Mouse (Mus musculus): ENCODE results near the gene Efemp2.
A peak's percentile ranks its signal among the peaks of the same experiment; 100 is the strongest.

The Efemp2 gene

GRCm38 (mm10) chr19:5477668-5478300, 4.0 kb downstream of the Efemp2 start:
- no peak for DNase-seq

- peak in 1 of 2 experiments; percentile 29 for DNase-seq
These were observed 6.3 kb downstream of the Efemp2 start for GRCm38 (mm10) chr19:5480016-5480415.

- DNase-seq, result peak in 1 of 2 experiments; percentile 41
These were observed 7.6 kb downstream of the Efemp2 start for GRCm38 (mm10) chr19:5481398-5481797.

GRCm38 (mm10) chr19:5483386-5484359, 9.9 kb downstream of the Efemp2 start:
- DNase-seq, result peak in 1 of 2 experiments; percentile 41

- no peak for DNase-seq
These were observed 10.7 kb downstream of the Efemp2 start for GRCm38 (mm10) chr19:5484496-5484895.

- DNase-seq, result peak; percentile 3 to 33
These were observed 11.6 kb downstream of the Efemp2 start for GRCm38 (mm10) chr19:5485371-5485770.

- DNase-seq, result peak in 1 of 2 experiments; percentile 45
These were observed 12.1 kb downstream of the Efemp2 start for GRCm38 (mm10) chr19:5485821-5486220.

GRCm38 (mm10) chr19:5486286-5486685, 12.5 kb downstream of the Efemp2 start:
- DNase-seq, result peak; percentile 26 to 51

GRCm38 (mm10) chr19:5486771-5487170, 13.0 kb downstream of the Efemp2 start:
- peak in 1 of 2 experiments; percentile 38 for DNase-seq

GRCm38 (mm10) chr19:5487768-5488550, 14.2 kb downstream of the Efemp2 start, which contains the start of gene Mus81:
Mus81 (minus strand) TSS chr19:5488402.
- peak; percentile 98 to 99 for DNase-seq

- peak; percentile 99 for DNase-seq
These were observed 15.3 kb downstream of the Efemp2 start for GRCm38 (mm10) chr19:5488878-5489571.

- DNase-seq, result peak in 1 of 2 experiments; percentile 23
These were observed 16.0 kb downstream of the Efemp2 start for GRCm38 (mm10) chr19:5489721-5490120.

- peak; percentile 94 to 98 for DNase-seq
These were observed 16.7 kb downstream of the Efemp2 start, which contains the start of gene Cfl1 for GRCm38 (mm10) chr19:5490313-5490897. Cfl1 (plus strand) TSS chr19:5490455.

- DNase-seq, result peak; percentile 90 to 94
These were observed 17.3 kb downstream of the Efemp2 start for GRCm38 (mm10) chr19:5490898-5491708.

- DNase-seq, result no peak
These were observed 18.9 kb downstream of the Efemp2 start for GRCm38 (mm10) chr19:5492641-5493040.

- peak; percentile 40 to 68 for DNase-seq
These were observed 19.6 kb downstream of the Efemp2 start for GRCm38 (mm10) chr19:5493301-5493721.

GRCm38 (mm10) chr19:5494314-5494713, 20.6 kb downstream of the Efemp2 start:
- peak; percentile 57 to 87 for DNase-seq

- DNase-seq, result no peak
These were observed 21.7 kb downstream of the Efemp2 start for GRCm38 (mm10) chr19:5495353-5496051.

- no peak for DNase-seq
These were observed 22.3 kb downstream of the Efemp2 start for GRCm38 (mm10) chr19:5496052-5496370.

GRCm38 (mm10) chr19:5500330-5500875, 26.6 kb downstream of the Efemp2 start:
- no peak for DNase-seq
